Mouse (Mus musculus) liver, embryonic 12.5 days (tissue): ENCODE measurements around the gene Ifngr2. TPM values are rescaled to one million over a fixed set of nuclear protein-coding genes. Genes with fewer than 3 reads are reported as not detected.

Experiments used
- microRNA-seq: library from miRNA; unstranded; fragments of <30 nt; microRNA quantifications from one replicate; pipeline ENCODE4, GENCODE M21; 2017
- polyA plus RNA-seq: library from polyadenylated mRNA; unstranded; fragments of >200 nt; fragmentation: Nextera tagmentation; extraction: Ambion mirVana; gene quantifications from 2 replicates; pipeline ENCODE4 v1.2.1, GENCODE M21; 2016

Gene Ifngr2
- polyA plus RNA-seq, 1 experiment from 2014 or later = 17.9 TPM

Small RNA genes lying within 50 kb of the gene (microRNA-seq; reads per million reads assigned to microRNA genes)
- gene Mir6367 = not detected

Other genes with a start within 250 kb of the Ifngr2 start
- gene Ifnar2, start 174.3 kb upstream of the Ifngr2 start, polyA plus RNA-seq = 63.5 and 65.7 TPM in 2 replicates
- gene Gm21970, start 155.4 kb upstream of the Ifngr2 start, polyA plus RNA-seq = not detected in 2 replicates
- 26.0 and 27.0 TPM in 2 replicates for gene Il10rb, start 140.9 kb upstream of the Ifngr2 start, polyA plus RNA-seq
- 24.5 and 27.8 TPM in 2 replicates for gene Ifnar1, start 61.8 kb upstream of the Ifngr2 start, polyA plus RNA-seq
- 6.7 and 6.8 TPM in 2 replicates for gene Tmem50b, start 50.7 kb downstream of the Ifngr2 start, polyA plus RNA-seq
- 1.8 and 2.8 TPM in 2 replicates for gene Dnajc28, start 72.0 kb downstream of the Ifngr2 start, polyA plus RNA-seq
- 158 and 160 TPM in 2 replicates for gene Gart, start 99.9 kb downstream of the Ifngr2 start, polyA plus RNA-seq
- gene Son, start 100.4 kb downstream of the Ifngr2 start, polyA plus RNA-seq = 60.5 and 65.0 TPM in 2 replicates
- 48.4 and 54.9 TPM in 2 replicates for gene Donson, start 141.7 kb downstream of the Ifngr2 start, polyA plus RNA-seq
- gene Cryzl1, start 181.9 kb downstream of the Ifngr2 start, polyA plus RNA-seq = 40.3 and 40.9 TPM in 2 replicates
- gene Itsn1, start 182.2 kb downstream of the Ifngr2 start, polyA plus RNA-seq = 47.5 and 52.3 TPM in 2 replicates